ENCODE assay signal across 19 mouse cellular contexts in the genomic region with DNA sequence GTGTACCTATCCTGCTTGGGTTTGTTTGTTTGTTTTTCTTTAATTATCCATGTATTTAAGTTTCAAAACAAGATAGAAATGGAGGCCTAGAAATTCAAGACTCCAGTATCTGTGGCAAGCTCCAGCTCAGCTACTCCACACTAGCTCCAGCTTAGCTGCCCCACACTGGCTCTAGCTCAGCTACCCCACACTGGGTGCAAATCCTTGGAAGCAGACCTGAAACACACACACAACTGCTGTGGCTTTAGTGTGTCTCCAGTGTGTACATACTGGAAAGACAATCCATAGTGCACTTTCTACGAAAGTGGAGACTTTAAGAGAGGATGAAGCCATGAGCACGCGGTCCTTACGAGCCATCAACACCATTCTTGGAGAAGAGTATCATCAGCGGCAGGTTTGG.
DNase-seq lines count a peak whose midpoint lies in the region; ATAC-seq lines count a peak whose summit lies in the region.
"Had no signal": no experiment of that assay in that cellular context is flagged by ENCODE, and none has a peak within 500 bp of the region (broad histone marks: within the 10 kb centered on the region; RNA-seq: fewer than 3 reads in every experiment).

No protein-coding gene starts in this region.

- H3K9ac ChIP-seq in heart, embryonic 11.5 days (ENCODE audit: low read depth, low read length), result no peak overlapping the region

- H3K4me2 ChIP-seq in heart, embryonic 11.5 days, result no peak overlapping the region

- no peak for ATAC-seq in heart, embryonic 11.5 days (replicated peaks; ENCODE audit: insufficient number of reproducible peaks, low FRiP score, low TSS enrichment)
- ATAC-seq: activated CD4-positive, CD25-positive, alpha-beta regulatory T cell, adult 4 months; CD4-positive, CD25-positive, alpha-beta regulatory T cell, adult 4 months; Patski had no signal

- WGBS in heart, embryonic 11.5 days (ENCODE audit: insufficient replicate concordance), result 91% methylated on average over 5 of the region's 5 CpGs
- 92% methylated on average over 5 of the region's 5 CpGs for WGBS in heart, embryonic 10.5 days

- H3K4me3 ChIP-seq in heart, embryonic 11.5 days (ENCODE audit: low read depth, low read length), result no peak overlapping the region
- H3K4me3 ChIP-seq in heart, embryonic 10.5 days, result no peak overlapping the region

- H3K4me1 ChIP-seq in heart, embryonic 11.5 days (ENCODE audit: control insufficient read depth, insufficient read depth, low read length), result no peaks in the 10 kb centered on the region
- H3K4me1 ChIP-seq in heart, embryonic 10.5 days, result no peaks in the 10 kb centered on the region

- no peak overlapping the region for H3K27ac ChIP-seq in heart, embryonic 11.5 days (ENCODE audit: low read depth, low read length)
- H3K27ac ChIP-seq in heart, embryonic 10.5 days, result no peak overlapping the region

- no peaks in the 10 kb centered on the region for H3K36me3 ChIP-seq in heart, embryonic 11.5 days (ENCODE audit: control insufficient read depth, insufficient read depth, low read length)
- H3K36me3 ChIP-seq in heart, embryonic 10.5 days, result no peaks in the 10 kb centered on the region
- H3K36me3 ChIP-seq: G1E had no signal

- peak; percentile 61 for DNase-seq in heart, adult 11 months
- DNase-seq in heart, embryonic 10.5 days (ENCODE audit: low spot score), result peak; percentile 63
- no peak for DNase-seq in heart, adult 8-10 months (ENCODE audit: low spot score)
- DNase-seq: adrenal gland, adult 2 months; adrenal gland, adult 8-10 months; adrenal gland, postnatal 10 days; adrenal gland, postnatal 14 days; adrenal gland, postnatal 25 days; adrenal gland, postnatal 36 days; B cell, adult 2 months; cerebellum, adult 11 months; cerebellum, adult 11-12 months; cerebellum, adult 18-20 months had no signal

- no peaks in the 10 kb centered on the region for H3K9me3 ChIP-seq in heart, embryonic 11.5 days (replicated peaks; ENCODE audit: control insufficient read depth, low read length)
- H3K9me3 ChIP-seq in heart, embryonic 10.5 days, result no peaks in the 10 kb centered on the region
- H3K9me3 ChIP-seq: G1E had no signal

- H3K27me3 ChIP-seq in heart, embryonic 11.5 days (ENCODE audit: control insufficient read depth, insufficient read depth, low read length), result no peaks in the 10 kb centered on the region
- H3K27me3 ChIP-seq in heart, embryonic 10.5 days (ENCODE audit: insufficient read depth, poor library complexity, severe bottlenecking), result no peaks in the 10 kb centered on the region
- H3K27me3 ChIP-seq: CH12.LX, Patski had no signal
